Mouse (Mus musculus): ENCODE results near the gene H2-Ob. TPM values are rescaled to one million over a fixed set of nuclear protein-coding genes. Genes with fewer than 3 reads are reported as not detected.

H2-Ob gene
- total and polyA plus RNA-seq, 3 experiments, result 13.7 to 31.9 (median 19.9) TPM

GRCm38 (mm10) chr17:34197904-34198520 lies 40.7 kb upstream of the H2-Ob start (continued):
- peak; percentile 38 for TF ChIP-seq SIN3A (IDR thresholded peaks at IDR 0.05; ENCODE audit: low read length)
- peak; percentile 79 for TF ChIP-seq ELF1 (IDR thresholded peaks at IDR 0.05; ENCODE audit: low read depth, low read length)
- no peak for TF ChIP-seq ZNF384 (IDR thresholded peaks at IDR 0.05; ENCODE audit: low read depth, low read length)
- TF ChIP-seq E2F4 (IDR thresholded peaks at IDR 0.05; ENCODE audit: insufficient replicate concordance, low read depth, low read length), result no peak
- peak; percentile 40; the same call in 1 of the 2 replicates for TF ChIP-seq MAFK (IDR thresholded peaks at IDR 0.05; ENCODE audit: insufficient replicate concordance, low read length)
- no peak for TF ChIP-seq JUN (IDR thresholded peaks at IDR 0.05; ENCODE audit: insufficient read depth, low read depth, low read length)
- TF ChIP-seq NRF1 (IDR thresholded peaks at IDR 0.05; ENCODE audit: low read depth, low read length), result no peak
- peak; percentile 80; the same call in 1 of the 2 replicates for TF ChIP-seq RCOR1 (conservative IDR thresholded peaks at IDR 0.05; ENCODE audit: low read depth, low read length)
- no peak; the same call in 1 of the 2 replicates for TF ChIP-seq POLR2AphosphoS2 (IDR thresholded peaks at IDR 0.05; ENCODE audit: low read depth, low read length)

DNA sequence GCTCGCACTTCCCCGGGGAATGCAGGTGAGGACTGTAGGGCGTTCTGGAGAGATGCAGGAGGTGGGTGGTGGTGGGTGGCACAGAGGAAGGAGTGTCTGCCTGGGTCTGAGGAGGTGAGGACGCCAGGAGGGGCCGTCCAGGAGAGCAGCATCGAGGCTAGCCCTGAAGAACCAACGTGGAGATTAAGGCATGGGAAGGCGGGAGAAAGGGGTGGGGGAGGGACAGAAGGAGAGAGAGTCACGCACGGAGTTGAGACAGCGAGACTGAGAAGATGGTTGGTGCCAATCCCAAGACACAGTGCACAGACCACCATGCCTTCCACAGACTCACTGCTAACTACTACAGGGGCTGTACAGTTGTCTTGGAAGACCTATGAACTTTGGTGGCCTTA lies 40.2 kb upstream of the H2-Ob start:
- Histone ChIP-seq H3K27me3 (replicated peaks) (no peaks in the 10 kb centered on the region), H3K79me2 (replicated peaks; ENCODE audit: control insufficient read depth, extremely low read depth, insufficient read depth, poor library complexity, severe bottlenecking) (peaks cover 51% of the 10 kb centered on the region), H3K36me3 (replicated peaks in 1 of 2; ENCODE audit: control insufficient read depth in 1 of 2, insufficient read depth in 1 of 2, low read length in 1 of 2) (peaks cover 49 to 67% of the 10 kb centered on the region in 2 experiments), H3K4me3 (replicated peaks in 1 of 3; ENCODE audit: low read depth in 2 of 3, low read length in 2 of 3, poor library complexity in 1 of 3) (peak overlapping the region; percentile 85 to 99 (median 93)), H3K27ac (ENCODE audit: insufficient read depth, low read depth) (peak overlapping the region; percentile 93), H3K4me1 (ENCODE audit: control insufficient read depth in 1 of 2, insufficient read depth in 2 of 2) (peaks cover 25 to 61% of the 10 kb centered on the region in 2 experiments), H3K4me2 (ENCODE audit: insufficient read depth, low read depth, poor library complexity, severe bottlenecking) (peak overlapping the region; percentile 65; the same call in 1 of the 2 replicates), H3K9ac (ENCODE audit: insufficient read depth, low read depth) (peak overlapping the region; percentile 100), H3K9me3 (replicated peaks; ENCODE audit: low read length) (no peaks in the 10 kb centered on the region)
- no peak for DNase-seq (ENCODE audit: extremely low read depth)
- TF ChIP-seq KAT2A (IDR thresholded peaks at IDR 0.05; ENCODE audit: insufficient replicate concordance, low read length) (no peak), MXI1 (IDR thresholded peaks at IDR 0.05; ENCODE audit: low read depth, low read length) (0 out of 2 replicates have a peak, but pooled peaks have one; percentile 26), CHD1 (IDR thresholded peaks at IDR 0.05; ENCODE audit: low read depth, low read length) (0 out of 2 replicates have a peak, but pooled peaks have one; percentile 31), SIN3A (IDR thresholded peaks at IDR 0.05; ENCODE audit: low read length) (0 out of 2 replicates have a peak, but pooled peaks have one; percentile 6), SMC3 (IDR thresholded peaks at IDR 0.05; ENCODE audit: low read depth, low read length) (0 out of 2 replicates have a peak, but pooled peaks have one; percentile 0), EP300 (IDR thresholded peaks at IDR 0.05; ENCODE audit: low read length) (no peak), TCF12 (IDR thresholded peaks at IDR 0.05; ENCODE audit: low read depth, low read length) (no peak), TBP (conservative IDR thresholded peaks at IDR 0.05; ENCODE audit: low read depth, low read length) (no peak), HCFC1 (IDR thresholded peaks at IDR 0.05; ENCODE audit: low read depth, low read length) (no peak), CHD2 (IDR thresholded peaks at IDR 0.05; ENCODE audit: low read length) (no peak), PAX5 (IDR thresholded peaks at IDR 0.05; ENCODE audit: low read length) (no peak), JUN (IDR thresholded peaks at IDR 0.05; ENCODE audit: insufficient read depth, low read depth, low read length) (no peak)
- dilution Hi-C loops (cut with MboI; ENCODE audit: extremely low pct_ligation_motif_present, extremely low pct_unique_long_range_greater_than_20kb, low sequenced_read_pairs), result no loop called here
- in situ Hi-C loops (cut with MboI; ENCODE audit: low pct_ligation_motif_present, low pct_unique_long_range_greater_than_20kb, low sequenced_read_pairs), result no loop called here

All from CH12.LX (cell line).